Mouse (Mus musculus) liver, embryonic 16.5 days (tissue): ENCODE measurements around the gene Stk26. TPM values are rescaled to one million over a fixed set of nuclear protein-coding genes. Genes with fewer than 3 reads are reported as not detected.

Experiments used
- ATAC-seq: fragments of 200-750 bp; cut with Nextera tagmentation; 2 replicates; pipeline ENCODE4 v1.8.0; 2017; ENCODE audit warnings: low read depth, mild to moderate bottlenecking, moderate number of reproducible peaks, moderate library complexity
- H3K27ac ChIP-seq: fragments of 300-500 bp; sonication (generic); 2 replicates; pipeline ENCODE4 v1.5.1; 2014; ENCODE audit warnings: mild to moderate bottlenecking, low read length
- H3K27me3 ChIP-seq: fragments of 300-500 bp; sonication (generic); 2 replicates; pipeline ENCODE4 v1.6.1; 2014; ENCODE audit warnings: low read depth, low read length, mixed read lengths; ENCODE audit not compliant: control insufficient read depth, insufficient read depth
- H3K36me3 ChIP-seq: fragments of 300-500 bp; sonication (generic); 2 replicates; pipeline ENCODE4 v1.6.1; 2014; ENCODE audit warnings: mild to moderate bottlenecking; ENCODE audit not compliant: control insufficient read depth, insufficient read depth
- H3K4me1 ChIP-seq: fragments of 300-500 bp; sonication (generic); 2 replicates; pipeline ENCODE4 v1.6.1; 2014; ENCODE audit warnings: low read depth, low read length, mixed read lengths; ENCODE audit not compliant: control insufficient read depth
- H3K4me2 ChIP-seq: fragments of 300-500 bp; sonication (generic); 2 replicates; pipeline ENCODE4 v1.6.1; 2014; ENCODE audit warnings: low read depth, low read length, mixed read lengths
- H3K4me3 ChIP-seq: fragments of 300-500 bp; sonication (generic); 2 replicates; pipeline ENCODE4 v1.5.1; 2014; ENCODE audit warnings: low read depth, mild to moderate bottlenecking, low read length
- H3K9ac ChIP-seq: fragments of 300-500 bp; sonication (generic); 2 replicates; pipeline ENCODE4 v1.6.1; 2014; ENCODE audit warnings: low read depth, low read length
- H3K9me3 ChIP-seq: fragments of 300-500 bp; sonication (generic); replicated peaks from 2 replicates; pipeline ENCODE4 v1.6.1; 2016; ENCODE audit warnings: low read length; ENCODE audit not compliant: control insufficient read depth
- WGBS: fragments of 180-500 bp; shearing (Covaris S2); extraction: QIAGEN DNeasy Blood & Tissue Kit; methylation state at CpG from one replicate; pipeline ENCODE4 v1.1.7; 2014; ENCODE audit not compliant: insufficient replicate concordance; 5-methylcytosine and 5-hydroxymethylcytosine counted together
- polyA plus RNA-seq: library from polyadenylated mRNA; unstranded; fragments of >200 nt; fragmentation: Nextera tagmentation; extraction: Ambion mirVana; gene quantifications from 2 replicates; pipeline ENCODE4 v1.2.1, GENCODE M21; 2015

Gene Stk26
- polyA plus RNA-seq, 1 experiment from 2014 or later = 3.7 TPM

DNA sequence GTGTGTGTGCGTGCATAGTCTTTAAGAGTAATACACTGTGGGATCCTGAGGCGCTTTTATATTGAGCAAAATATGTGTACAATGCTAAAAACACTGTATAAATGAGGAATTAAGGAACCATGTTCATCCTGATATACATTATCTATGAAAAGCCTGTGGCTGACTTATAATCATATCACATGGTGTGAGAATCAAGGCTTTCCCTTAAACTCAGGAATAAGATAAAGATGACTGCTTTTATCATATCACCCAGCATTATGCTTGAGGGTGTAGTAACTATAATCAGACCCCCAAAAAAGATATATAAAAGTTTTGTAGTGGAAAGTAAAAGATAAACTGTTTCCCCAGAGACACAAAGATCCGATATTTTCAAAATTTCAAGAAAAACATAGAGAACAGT, 62.6 kb downstream of the Stk26 start:
- H3K27me3 ChIP-seq = no peaks in the 10 kb centered on the region
- H3K27ac ChIP-seq = no peak overlapping the region
- no peak for ATAC-seq
- H3K36me3 ChIP-seq = no peaks in the 10 kb centered on the region
- 51% methylated on average over 3 of the region's 3 CpGs for WGBS
- H3K9me3 ChIP-seq = no peaks in the 10 kb centered on the region
- no peak overlapping the region for H3K4me2 ChIP-seq
- H3K4me1 ChIP-seq = no peaks in the 10 kb centered on the region
- H3K4me3 ChIP-seq = no peak overlapping the region
- H3K9ac ChIP-seq = no peak overlapping the region

DNA sequence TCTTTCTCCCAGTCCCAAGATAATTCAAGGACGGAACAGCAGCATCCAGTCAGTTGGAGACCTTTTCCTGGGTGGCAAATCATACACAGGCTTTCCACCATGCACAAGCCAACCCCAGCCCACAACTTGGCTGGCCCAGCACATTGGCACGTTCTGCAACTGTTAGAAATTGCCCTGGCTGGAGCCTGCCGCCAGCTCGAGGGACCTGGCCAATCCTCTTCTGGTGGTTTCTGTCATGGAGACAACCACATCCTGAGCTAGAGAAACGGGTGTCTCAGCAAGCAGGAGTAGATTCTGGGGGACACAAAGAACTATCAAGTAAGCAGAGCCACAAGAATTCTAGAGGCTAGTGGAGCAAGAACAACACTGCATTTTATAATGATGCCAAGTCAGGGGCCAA, 69.1 kb downstream of the Stk26 start:
- Histone ChIP-seq H3K36me3 (no peaks in the 10 kb centered on the region), H3K4me3 (no peak overlapping the region), H3K4me2 (no peak overlapping the region), H3K4me1 (no peaks in the 10 kb centered on the region), H3K9me3 (no peaks in the 10 kb centered on the region), H3K9ac (no peak overlapping the region), H3K27ac (no peak overlapping the region), H3K27me3 (no peaks in the 10 kb centered on the region)
- 43% methylated on average over 5 of the region's 5 CpGs for WGBS
- no peak for ATAC-seq

DNA sequence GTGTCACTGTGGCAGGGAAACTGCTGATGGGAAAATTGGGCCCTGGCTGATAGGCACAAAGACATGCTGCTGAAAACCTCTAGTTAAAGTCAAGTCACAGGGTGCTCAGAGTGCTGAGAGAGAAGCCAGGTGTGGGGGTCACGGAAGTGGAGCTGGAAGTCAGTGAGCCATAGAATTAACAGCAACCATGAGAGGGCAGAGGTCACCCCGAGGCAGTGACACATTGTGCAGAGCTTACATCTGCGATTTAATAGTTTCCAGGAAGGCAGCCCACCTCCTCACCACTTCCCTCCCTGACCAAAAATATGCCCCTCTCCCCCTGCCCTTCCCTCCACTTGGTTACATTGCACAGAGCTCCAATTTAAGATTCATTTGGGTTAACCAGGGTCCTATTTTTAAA, 76.5 kb downstream of the Stk26 start:
- WGBS = 25% methylated on average over 3 of the region's 3 CpGs
- Histone ChIP-seq H3K4me2 (no peak overlapping the region), H3K9ac (no peak overlapping the region), H3K4me1 (no peaks in the 10 kb centered on the region), H3K4me3 (no peak overlapping the region), H3K27ac (no peak overlapping the region), H3K36me3 (no peaks in the 10 kb centered on the region), H3K27me3 (no peaks in the 10 kb centered on the region), H3K9me3 (no peaks in the 10 kb centered on the region)
- no peak for ATAC-seq

DNA sequence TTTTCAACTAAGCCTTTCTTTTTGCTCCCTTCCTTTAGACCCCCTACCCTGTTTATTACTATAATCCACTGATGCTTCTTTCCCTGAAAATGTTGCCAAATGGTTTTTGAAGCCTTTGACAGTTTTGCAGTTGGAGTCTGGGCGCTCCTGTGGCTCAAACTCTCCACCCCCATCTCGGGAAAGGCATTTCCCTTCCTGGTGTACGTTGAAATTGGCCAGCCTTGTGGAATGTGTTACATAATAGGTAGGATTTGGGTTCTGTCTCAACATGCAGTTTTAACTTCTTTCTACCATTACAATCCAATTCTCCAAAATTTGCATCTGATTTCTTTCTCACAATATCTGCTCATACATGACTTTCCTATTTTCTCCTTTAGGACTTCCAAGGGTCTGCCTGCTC, 77.9 kb downstream of the Stk26 start:
- no peak for ATAC-seq
- WGBS = 25% methylated on average over 3 of the region's 3 CpGs
- Histone ChIP-seq H3K36me3 (no peaks in the 10 kb centered on the region), H3K27me3 (no peaks in the 10 kb centered on the region), H3K9me3 (no peaks in the 10 kb centered on the region), H3K4me3 (no peak overlapping the region), H3K4me2 (no peak overlapping the region), H3K27ac (no peak overlapping the region), H3K9ac (no peak overlapping the region), H3K4me1 (no peaks in the 10 kb centered on the region)

DNA sequence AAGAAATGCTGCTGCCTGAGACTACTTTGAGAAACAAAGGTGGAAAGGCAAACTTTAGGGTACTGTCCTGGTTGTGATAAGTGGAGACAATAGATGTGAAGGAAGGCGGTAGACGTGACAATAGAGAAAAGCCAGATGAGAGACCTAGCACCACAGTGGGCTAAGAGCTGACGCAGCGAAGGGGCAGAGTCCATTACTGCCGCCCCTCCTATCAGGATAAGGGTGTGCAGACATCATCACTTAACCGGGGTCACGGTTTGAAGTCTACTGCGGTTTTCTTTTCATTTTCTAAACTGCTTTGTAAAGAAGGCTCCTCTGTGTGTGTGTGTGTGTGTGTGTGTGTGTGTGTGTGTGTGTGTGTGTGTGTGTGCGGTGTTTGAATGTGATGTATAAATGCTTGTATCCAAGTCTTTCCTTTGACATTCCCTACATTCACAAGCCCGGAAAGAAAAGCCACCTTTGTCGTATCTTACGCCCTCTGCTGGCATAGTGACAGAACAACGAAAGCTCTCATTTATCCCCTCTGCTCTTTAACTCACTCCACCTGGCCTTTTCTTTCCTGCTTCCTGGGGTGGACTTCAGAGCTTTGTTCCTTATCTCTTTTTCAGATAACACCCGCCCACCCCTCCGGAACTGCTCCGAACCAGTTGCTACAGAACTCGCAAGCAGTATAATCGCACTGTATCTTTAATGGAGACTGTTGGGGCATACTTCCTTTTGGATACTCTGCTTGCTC, 84.0 kb downstream of the Stk26 start:
- no peak for ATAC-seq
- Histone ChIP-seq H3K4me1 (no peaks in the 10 kb centered on the region), H3K27ac (no peak overlapping the region), H3K4me2 (peak overlapping the region; percentile 20; the same call in 1 of the 2 replicates), H3K9ac (no peak overlapping the region), H3K36me3 (no peaks in the 10 kb centered on the region), H3K4me3 (no peak overlapping the region), H3K9me3 (no peaks in the 10 kb centered on the region), H3K27me3 (no peaks in the 10 kb centered on the region)
- WGBS = 36% methylated on average over 18 of the region's 18 CpGs

DNA sequence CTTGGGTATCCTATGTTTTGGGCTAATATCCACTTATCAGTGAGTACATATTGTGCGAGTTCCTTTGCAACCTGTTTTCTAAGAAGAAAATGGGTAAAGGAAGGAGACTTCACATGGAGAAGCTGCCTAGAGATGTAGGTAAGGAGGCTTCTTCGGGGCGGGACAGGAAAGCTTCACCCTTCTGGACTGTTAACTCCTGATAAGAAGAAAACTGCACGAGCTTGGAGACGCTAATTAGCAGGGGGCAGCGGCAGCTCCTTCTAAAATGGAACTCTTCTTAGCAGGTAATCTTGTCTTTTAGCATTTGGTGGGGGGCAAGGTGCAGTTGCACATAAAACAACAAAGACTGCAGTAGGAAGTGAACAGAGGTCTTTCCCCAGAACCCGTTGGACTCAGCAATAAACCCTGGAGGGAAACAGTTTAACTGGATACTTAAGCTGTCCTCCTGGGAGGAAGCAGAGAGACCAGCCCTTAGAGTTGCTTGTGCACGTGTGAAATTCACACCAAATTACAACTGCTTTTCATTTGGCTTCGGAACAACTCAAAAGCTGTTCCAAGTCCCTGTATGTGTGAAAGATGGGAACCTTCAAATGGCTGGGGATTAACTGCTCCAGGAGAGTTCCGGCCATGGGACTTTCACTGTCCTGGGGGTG, 86.2 kb downstream of the Stk26 start:
- whole genome bisulfite sequencing = 43% methylated on average over 10 of the region's 10 CpGs
- H3K27ac ChIP-seq = no peak overlapping the region
- H3K4me1 ChIP-seq = no peaks in the 10 kb centered on the region
- H3K4me3 ChIP-seq = no peak overlapping the region
- H3K9me3 ChIP-seq = no peaks in the 10 kb centered on the region
- H3K27me3 ChIP-seq = no peaks in the 10 kb centered on the region
- no peak overlapping the region for H3K4me2 ChIP-seq
- no peak overlapping the region for H3K9ac ChIP-seq
- H3K36me3 ChIP-seq = no peaks in the 10 kb centered on the region
- ATAC-seq = no peak; the same call in 1 of the 2 replicates

DNA sequence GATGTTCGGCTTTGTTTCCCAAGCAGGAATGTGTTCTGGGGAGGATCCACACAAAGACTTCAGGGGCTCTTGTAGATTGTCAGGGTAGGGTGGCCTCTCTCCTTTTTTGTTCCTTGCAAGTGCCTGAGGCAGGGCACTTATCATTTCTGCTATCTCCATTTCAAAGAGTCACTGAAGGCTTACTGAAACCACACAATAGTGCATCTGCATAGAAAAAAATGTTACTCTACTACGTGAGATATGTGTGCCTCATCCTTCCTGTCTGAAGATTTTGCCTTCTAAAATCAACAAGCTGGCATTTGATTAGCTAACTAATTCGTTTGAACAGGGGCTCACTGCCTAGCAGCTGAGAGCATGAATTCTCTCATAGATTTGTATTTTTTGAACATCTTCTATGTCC, 89.5 kb downstream of the Stk26 start:
- H3K36me3 ChIP-seq = no peaks in the 10 kb centered on the region

DNA sequence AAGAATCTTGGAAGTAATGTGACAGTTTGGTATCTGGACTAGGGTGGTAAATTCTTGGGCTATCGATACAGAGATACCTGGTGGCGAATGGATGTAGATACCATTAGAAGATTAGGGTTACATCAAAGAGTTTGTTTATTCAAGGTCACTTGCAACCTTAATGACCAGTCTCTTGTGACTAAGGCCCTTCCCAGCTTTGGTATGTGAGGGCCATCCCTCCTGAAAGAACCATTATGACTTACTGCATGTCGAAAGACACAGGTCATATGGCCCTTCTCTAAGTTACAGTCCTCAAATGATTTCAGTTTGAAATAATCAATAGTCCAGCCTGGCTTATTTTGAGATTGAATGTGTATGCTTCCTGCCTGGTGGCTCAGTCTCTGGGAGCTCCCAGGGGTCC, 96.3 kb downstream of the Stk26 start:
- no peak for ATAC-seq
- Histone ChIP-seq H3K4me1 (no peaks in the 10 kb centered on the region), H3K9ac (no peak overlapping the region), H3K36me3 (no peaks in the 10 kb centered on the region), H3K27ac (no peak overlapping the region), H3K27me3 (no peaks in the 10 kb centered on the region; the same call in 1 of the 2 replicates), H3K9me3 (no peaks in the 10 kb centered on the region), H3K4me2 (no peak overlapping the region), H3K4me3 (no peak overlapping the region)
- 65% methylated on average over 3 of the region's 3 CpGs for WGBS

More for the DNA sequence above, 89.5 kb downstream of the Stk26 start:
- Histone ChIP-seq H3K4me1 (no peaks in the 10 kb centered on the region), H3K9ac (no peak overlapping the region), H3K9me3 (no peaks in the 10 kb centered on the region), H3K27me3 (no peaks in the 10 kb centered on the region), H3K4me2 (no peak overlapping the region), H3K27ac (no peak overlapping the region), H3K4me3 (no peak overlapping the region)
- 24% methylated on average over 3 of the region's 3 CpGs for WGBS
- ATAC-seq = no peak

DNA sequence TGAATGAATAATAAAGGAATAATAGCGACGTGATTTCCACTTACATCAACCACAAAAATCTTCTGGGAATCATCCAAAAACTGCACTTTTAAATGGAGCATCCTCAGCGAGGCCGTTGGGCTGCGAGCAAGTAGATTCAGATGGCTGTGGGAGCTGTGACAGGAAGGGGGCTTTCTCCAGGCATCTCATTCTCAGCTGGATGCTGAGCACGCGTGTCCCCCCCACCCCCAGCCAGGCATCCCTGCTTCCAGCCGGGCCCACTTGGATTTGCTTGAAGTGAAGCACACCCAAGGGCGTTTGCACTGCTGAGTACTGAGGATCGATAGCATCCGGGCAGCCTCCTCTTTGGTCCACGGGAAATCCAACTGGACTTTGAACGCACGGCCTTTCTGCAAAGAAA, 101.8 kb downstream of the Stk26 start, which contains the start of gene Frmd7:
TSS of gene Frmd7 (minus strand) at position 101 of the 400 bp plus-strand sequence.
- no peak for ATAC-seq
- 67% methylated on average over 14 of the region's 14 CpGs for WGBS
- Histone ChIP-seq H3K9me3 (no peaks in the 10 kb centered on the region), H3K4me1 (no peaks in the 10 kb centered on the region), H3K4me3 (no peak within 1 kb of the TSS), H3K27ac (no peak within 1 kb of the TSS), H3K36me3 (no peaks in the 10 kb centered on the region), H3K27me3 (no peaks in the 10 kb centered on the region; the same call in 1 of the 2 replicates), H3K4me2 (no peak within 1 kb of the TSS), H3K9ac (no peak within 1 kb of the TSS)
